Mouse (Mus musculus): ENCODE data around the gene Clps. TPM values are rescaled to one million over a fixed set of nuclear protein-coding genes. Genes with fewer than 3 reads are reported as not detected.

Clps gene
- total and polyA plus RNA-seq, 3 experiments, result not detected

DNA sequence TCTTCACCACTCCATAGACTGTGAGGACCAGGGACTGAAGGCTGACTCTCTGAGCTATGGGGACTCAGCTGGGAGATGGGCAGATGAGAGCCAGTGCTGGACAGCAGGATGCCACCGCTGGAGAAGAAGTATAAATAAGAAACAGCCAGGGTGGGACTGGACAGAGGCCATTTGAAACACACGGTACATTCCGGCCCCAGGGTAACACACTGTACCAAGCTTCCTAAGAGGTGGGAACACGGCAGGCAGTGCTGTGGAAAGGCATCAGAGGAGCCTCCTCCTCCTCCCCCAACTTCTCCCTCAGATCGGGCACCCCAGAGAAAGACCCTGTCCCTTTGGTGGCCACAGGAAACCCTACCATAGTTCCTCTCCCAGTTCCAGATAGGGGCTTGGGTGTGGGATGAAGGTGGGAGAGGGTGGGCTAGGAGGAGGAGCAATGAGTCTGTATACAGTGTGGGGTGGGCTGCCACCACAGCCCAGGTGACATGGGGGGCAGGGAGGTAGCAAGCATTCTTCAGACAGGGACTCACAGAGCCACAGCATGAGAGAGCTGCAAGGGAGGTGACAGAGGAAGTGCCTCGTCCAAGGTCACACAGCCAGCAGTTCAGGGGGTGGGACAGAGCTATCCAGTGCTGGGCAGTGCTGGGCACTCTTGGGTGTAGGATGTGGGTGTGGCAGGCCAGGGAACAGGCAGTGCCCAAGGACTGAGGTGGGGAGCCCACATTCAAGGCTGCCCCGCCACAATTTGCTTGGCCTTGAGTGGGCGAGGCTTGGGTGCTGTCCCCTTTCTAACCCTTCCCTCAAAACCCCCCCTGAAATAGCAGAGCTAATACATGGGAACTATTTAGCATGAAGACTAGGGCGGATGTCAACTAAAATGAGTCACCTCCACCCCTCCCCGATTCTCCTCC lies 44.9 kb downstream of the Clps start:
- 0 out of 2 replicates have a peak, but pooled peaks have one; percentile 23 for TF ChIP-seq MAZ (IDR thresholded peaks at IDR 0.05; ENCODE audit: low read depth, low read length)
- no peak for TF ChIP-seq CHD1 (IDR thresholded peaks at IDR 0.05; ENCODE audit: low read depth, low read length)
- H3K79me2 ChIP-seq (replicated peaks; ENCODE audit: control insufficient read depth, extremely low read depth, insufficient read depth, poor library complexity, severe bottlenecking), result no peaks in the 10 kb centered on the region
- DNase-seq (ENCODE audit: extremely low read depth), result no peak
- dilution Hi-C loops (cut with MboI; ENCODE audit: extremely low pct_ligation_motif_present, extremely low pct_unique_long_range_greater_than_20kb, low sequenced_read_pairs), result no loop called here
- H3K27me3 ChIP-seq (replicated peaks), result peaks cover 8% of the 10 kb centered on the region
- H3K9ac ChIP-seq (ENCODE audit: insufficient read depth, low read depth), result no peak overlapping the region
- no peaks in the 10 kb centered on the region for H3K36me3 ChIP-seq (replicated peaks in 1 of 2; ENCODE audit: control insufficient read depth in 1 of 2, insufficient read depth in 1 of 2, low read length in 1 of 2)
- H3K4me1 ChIP-seq (ENCODE audit: control insufficient read depth in 1 of 2, insufficient read depth in 2 of 2), result peaks cover 24 to 82% of the 10 kb centered on the region in 2 experiments
- no peak overlapping the region for H3K4me2 ChIP-seq (ENCODE audit: insufficient read depth, low read depth, poor library complexity, severe bottlenecking)
- no peak overlapping the region for H3K27ac ChIP-seq (ENCODE audit: insufficient read depth, low read depth)
- peak overlapping the region in 1 of 3 experiments; percentile 26 for H3K4me3 ChIP-seq (replicated peaks in 1 of 3; ENCODE audit: low read depth in 2 of 3, low read length in 2 of 3, poor library complexity in 1 of 3)
- H3K9me3 ChIP-seq (replicated peaks; ENCODE audit: low read length), result peaks cover 3% of the 10 kb centered on the region
- in situ Hi-C loops (cut with MboI; ENCODE audit: low pct_ligation_motif_present, low pct_unique_long_range_greater_than_20kb, low sequenced_read_pairs), result loop anchor here (25.0 kb wide), 1 partner anchor 303 kb away; the partner anchor contains the start of gene Def6

DNA sequence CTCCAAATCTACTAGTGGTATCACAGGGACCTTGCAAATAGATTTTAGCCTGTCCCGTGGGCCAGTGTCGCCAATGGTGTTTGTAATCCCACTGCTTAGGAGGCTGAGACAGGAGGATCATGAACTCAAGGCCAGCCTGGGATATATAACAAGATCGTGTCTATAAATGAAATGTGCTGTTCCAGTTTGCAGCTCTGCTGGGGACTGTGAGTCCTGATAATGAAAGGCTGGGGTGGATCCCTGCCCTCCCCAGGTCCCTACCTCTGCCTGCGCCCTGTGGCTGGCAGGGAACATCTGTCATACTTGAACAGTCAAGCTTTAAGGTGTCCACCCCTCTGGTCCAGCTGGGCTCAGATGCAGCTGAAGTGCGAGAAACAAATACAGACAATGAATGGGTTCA lies 46.0 kb downstream of the Clps start:
- TF ChIP-seq MYC (IDR thresholded peaks at IDR 0.05; ENCODE audit: low read depth, low read length) (no peak), JUND (conservative IDR thresholded peaks at IDR 0.05; ENCODE audit: low read depth, low read length) (no peak)
- in situ Hi-C loops (cut with MboI; ENCODE audit: low pct_ligation_motif_present, low pct_unique_long_range_greater_than_20kb, low sequenced_read_pairs) (loop anchor here (25.0 kb wide), 1 partner anchor 302 kb away; the partner anchor contains the start of gene Def6), dilution Hi-C loops (cut with MboI; ENCODE audit: extremely low pct_ligation_motif_present, extremely low pct_unique_long_range_greater_than_20kb, low sequenced_read_pairs) (no loop called here)
- Histone ChIP-seq H3K27ac (ENCODE audit: insufficient read depth, low read depth) (no peak overlapping the region), H3K4me1 (ENCODE audit: control insufficient read depth in 1 of 2, insufficient read depth in 2 of 2) (peaks cover 27 to 88% of the 10 kb centered on the region in 2 experiments), H3K4me2 (ENCODE audit: insufficient read depth, low read depth, poor library complexity, severe bottlenecking) (no peak overlapping the region), H3K4me3 (replicated peaks in 1 of 3; ENCODE audit: low read depth in 2 of 3, low read length in 2 of 3, poor library complexity in 1 of 3) (no peak overlapping the region), H3K9me3 (replicated peaks; ENCODE audit: low read length) (peaks cover 3% of the 10 kb centered on the region), H3K9ac (ENCODE audit: insufficient read depth, low read depth) (no peak overlapping the region), H3K27me3 (replicated peaks) (peaks cover 5% of the 10 kb centered on the region), H3K36me3 (replicated peaks in 1 of 2; ENCODE audit: control insufficient read depth in 1 of 2, insufficient read depth in 1 of 2, low read length in 1 of 2) (no peaks in the 10 kb centered on the region), H3K79me2 (replicated peaks; ENCODE audit: control insufficient read depth, extremely low read depth, insufficient read depth, poor library complexity, severe bottlenecking) (no peaks in the 10 kb centered on the region)
- DNase-seq (ENCODE audit: extremely low read depth), result no peak

DNA sequence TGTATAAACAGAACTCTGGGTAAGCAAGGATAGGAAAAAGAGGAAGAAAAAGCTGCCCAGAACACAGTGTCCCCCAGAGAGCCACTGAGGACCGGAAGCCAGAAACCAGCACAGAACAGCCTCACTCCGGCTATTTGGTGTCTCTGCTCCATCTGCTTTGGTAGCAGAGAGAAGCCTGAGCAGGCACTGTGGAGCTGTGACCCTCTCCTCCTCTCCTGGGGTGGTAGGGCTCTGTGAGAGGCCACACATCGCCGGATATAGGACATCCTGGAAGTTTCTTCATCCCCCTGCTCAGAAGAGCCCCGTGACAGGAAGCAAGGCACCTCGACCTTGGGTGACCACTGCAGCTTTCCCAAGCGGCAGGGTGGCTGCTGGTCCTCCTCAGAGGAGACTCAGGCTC lies 46.7 kb downstream of the Clps start:
- Histone ChIP-seq H3K9me3 (replicated peaks; ENCODE audit: low read length) (peaks cover 3% of the 10 kb centered on the region), H3K79me2 (replicated peaks; ENCODE audit: control insufficient read depth, extremely low read depth, insufficient read depth, poor library complexity, severe bottlenecking) (no peaks in the 10 kb centered on the region), H3K27me3 (replicated peaks) (peaks cover 5% of the 10 kb centered on the region), H3K27ac (ENCODE audit: insufficient read depth, low read depth) (no peak overlapping the region), H3K4me2 (ENCODE audit: insufficient read depth, low read depth, poor library complexity, severe bottlenecking) (no peak overlapping the region), H3K4me1 (ENCODE audit: control insufficient read depth in 1 of 2, insufficient read depth in 2 of 2) (peaks cover 21 to 82% of the 10 kb centered on the region in 2 experiments), H3K4me3 (replicated peaks in 1 of 3; ENCODE audit: low read depth in 2 of 3, low read length in 2 of 3, poor library complexity in 1 of 3) (no peak overlapping the region), H3K9ac (ENCODE audit: insufficient read depth, low read depth) (no peak overlapping the region), H3K36me3 (replicated peaks in 1 of 2; ENCODE audit: control insufficient read depth in 1 of 2, insufficient read depth in 1 of 2, low read length in 1 of 2) (no peaks in the 10 kb centered on the region)
- no peak for DNase-seq (ENCODE audit: extremely low read depth)
- in situ Hi-C loops (cut with MboI; ENCODE audit: low pct_ligation_motif_present, low pct_unique_long_range_greater_than_20kb, low sequenced_read_pairs) (loop anchor here (25.0 kb wide), 1 partner anchor 302 kb away; the partner anchor contains the start of gene Def6), dilution Hi-C loops (cut with MboI; ENCODE audit: extremely low pct_ligation_motif_present, extremely low pct_unique_long_range_greater_than_20kb, low sequenced_read_pairs) (no loop called here)
- no peak for TF ChIP-seq RCOR1 (conservative IDR thresholded peaks at IDR 0.05; ENCODE audit: low read depth, low read length)
